Mouse (Mus musculus) heart, embryonic 16.5 days (tissue): ENCODE results near the gene Erc2. TPM values are rescaled to one million over a fixed set of nuclear protein-coding genes. Genes with fewer than 3 reads are reported as not detected.

Source experiments
- ATAC-seq: fragments of 200-750 bp; cut with Nextera tagmentation; replicated peaks from 2 replicates; pipeline ENCODE4 v1.8.0; 2017; ENCODE audit warnings: moderate number of reproducible peaks; ENCODE audit not compliant: insufficient read depth, low FRiP score; ENCODE audit errors: extremely low read depth
- H3K27ac ChIP-seq: fragments of 300-500 bp; sonication (generic); 2 replicates; pipeline ENCODE4 v1.5.1; 2014; ENCODE audit warnings: mild to moderate bottlenecking, low read length, control low read depth, moderate library complexity
- H3K27me3 ChIP-seq: fragments of 300-500 bp; sonication (generic); 2 replicates; pipeline ENCODE4 v1.6.1; 2014; ENCODE audit warnings: low read length, mixed read lengths; ENCODE audit not compliant: control insufficient read depth, insufficient read depth
- H3K36me3 ChIP-seq: fragments of 300-500 bp; sonication (generic); 2 replicates; pipeline ENCODE4 v1.6.1; 2014; ENCODE audit not compliant: control insufficient read depth, insufficient read depth
- H3K4me1 ChIP-seq: fragments of 300-500 bp; sonication (generic); 2 replicates; pipeline ENCODE4 v1.6.1; 2014; ENCODE audit warnings: low read length, mixed read lengths; ENCODE audit not compliant: control insufficient read depth, insufficient read depth
- H3K4me2 ChIP-seq: fragments of 300-500 bp; sonication (generic); 2 replicates; pipeline ENCODE4 v1.6.1; 2014; ENCODE audit warnings: low read depth, mild to moderate bottlenecking, control low read depth, low read length
- H3K4me3 ChIP-seq: fragments of 300-500 bp; sonication (generic); 2 replicates; pipeline ENCODE4 v1.5.1; 2014; ENCODE audit warnings: mild to moderate bottlenecking, control low read depth, low read length
- H3K9ac ChIP-seq: fragments of 300-500 bp; sonication (generic); 2 replicates; pipeline ENCODE4 v1.6.1; 2014; ENCODE audit warnings: low read length, control low read depth
- H3K9me3 ChIP-seq: fragments of 300-500 bp; sonication (generic); replicated peaks from 2 replicates; pipeline ENCODE4 v1.6.1; 2016; ENCODE audit warnings: low read length; ENCODE audit not compliant: control insufficient read depth
- WGBS: fragments of 180-500 bp; shearing (Covaris S2); extraction: QIAGEN DNeasy Blood & Tissue Kit; methylation state at CpG from one replicate; pipeline ENCODE4 v1.1.7; 2014; 5-methylcytosine and 5-hydroxymethylcytosine counted together
- polyA plus RNA-seq: library from polyadenylated mRNA; unstranded; fragments of >200 nt; fragmentation: Nextera tagmentation; extraction: Ambion mirVana; gene quantifications from 2 replicates; pipeline ENCODE4 v1.2.1, GENCODE M21; 2015

Gene Erc2
- polyA plus RNA-seq, 1 experiment from 2014 or later = 1.5 TPM

DNA sequence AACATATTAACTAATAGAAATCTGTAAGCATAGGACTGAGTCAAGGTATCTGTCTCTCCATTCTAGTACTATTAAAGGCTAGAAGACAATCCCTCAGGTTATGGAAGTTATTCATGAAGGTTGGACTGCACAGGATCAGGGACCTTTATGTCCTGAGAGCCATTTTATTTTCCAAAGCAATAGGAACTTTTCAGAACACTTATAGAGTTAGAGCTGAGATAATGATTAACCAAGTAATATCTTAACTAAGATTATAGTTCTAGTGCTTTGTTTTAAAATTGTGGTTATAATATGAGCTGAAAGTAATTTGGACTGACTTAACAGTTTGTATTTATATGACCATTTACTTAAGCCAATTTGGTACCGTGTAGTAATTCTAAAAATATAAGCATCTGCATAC is 217.9 kb downstream of the Erc2 start:
- H3K4me2 ChIP-seq = no peak overlapping the region
- no peak overlapping the region for H3K9ac ChIP-seq
- H3K27me3 ChIP-seq = no peaks in the 10 kb centered on the region
- no peak overlapping the region for H3K4me3 ChIP-seq
- ATAC-seq = no peak
- H3K36me3 ChIP-seq = no peaks in the 10 kb centered on the region
- H3K27ac ChIP-seq = no peak overlapping the region
- 81% methylated on average over 1 of the region's 1 CpGs for WGBS
- H3K4me1 ChIP-seq = no peaks in the 10 kb centered on the region
- no peaks in the 10 kb centered on the region for H3K9me3 ChIP-seq

- Histone ChIP-seq H3K36me3 (no peaks in the 10 kb centered on the region), H3K4me3 (no peak overlapping the region), H3K27ac (no peak overlapping the region), H3K9ac (no peak overlapping the region), H3K27me3 (no peaks in the 10 kb centered on the region), H3K4me2 (no peak overlapping the region), H3K4me1 (no peaks in the 10 kb centered on the region), H3K9me3 (no peaks in the 10 kb centered on the region)
- no peak for ATAC-seq
- WGBS = 56% methylated on average over 2 of the region's 2 CpGs
Measured at GRCm38 (mm10) chr14:27846875-27847274, 224.6 kb downstream of the Erc2 start.

- no peaks in the 10 kb centered on the region for H3K27me3 ChIP-seq
- H3K9me3 ChIP-seq = no peaks in the 10 kb centered on the region
- ATAC-seq = no peak
- no peaks in the 10 kb centered on the region for H3K36me3 ChIP-seq
- H3K4me2 ChIP-seq = no peak overlapping the region
- no peak overlapping the region for H3K4me3 ChIP-seq
- no peaks in the 10 kb centered on the region for H3K4me1 ChIP-seq
- H3K9ac ChIP-seq = no peak overlapping the region
- 68% methylated on average over 3 of the region's 3 CpGs for WGBS
- no peak overlapping the region for H3K27ac ChIP-seq
Measured at GRCm38 (mm10) chr14:27847291-27847690, 225.1 kb downstream of the Erc2 start.

GRCm38 (mm10) chr14:27851231-27851630 is 229.0 kb downstream of the Erc2 start:
- 89% methylated on average over 2 of the region's 2 CpGs for WGBS
- Histone ChIP-seq H3K27ac (no peak overlapping the region), H3K36me3 (no peaks in the 10 kb centered on the region), H3K9me3 (no peaks in the 10 kb centered on the region), H3K4me3 (no peak overlapping the region), H3K4me2 (no peak overlapping the region), H3K27me3 (no peaks in the 10 kb centered on the region), H3K4me1 (no peaks in the 10 kb centered on the region), H3K9ac (no peak overlapping the region)
- ATAC-seq = no peak

DNA sequence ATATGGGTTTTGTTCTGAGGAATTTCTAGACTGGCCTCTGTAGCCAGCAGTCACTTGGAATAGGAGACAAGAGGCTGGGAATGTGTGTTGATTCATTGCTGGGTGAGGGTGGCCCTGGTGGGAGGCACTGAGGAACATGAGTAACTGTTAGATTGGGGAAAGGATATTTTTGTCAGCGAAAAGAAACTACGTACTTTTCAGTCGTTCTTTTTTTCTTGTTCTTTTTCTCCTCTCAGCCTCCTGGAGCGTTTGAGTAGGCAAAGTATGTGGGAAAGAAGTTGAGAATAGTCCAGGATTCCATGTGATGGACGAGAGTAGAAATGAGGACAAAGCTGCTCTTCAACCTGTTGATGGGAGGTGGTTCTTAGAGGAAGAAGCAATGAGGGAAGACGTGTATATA is 230.4 kb downstream of the Erc2 start:
- Histone ChIP-seq H3K9me3 (no peaks in the 10 kb centered on the region), H3K9ac (no peak overlapping the region), H3K4me3 (no peak overlapping the region), H3K27me3 (no peaks in the 10 kb centered on the region), H3K4me2 (no peak overlapping the region), H3K27ac (no peak overlapping the region), H3K36me3 (no peaks in the 10 kb centered on the region), H3K4me1 (no peaks in the 10 kb centered on the region)
- WGBS = 75% methylated on average over 6 of the region's 6 CpGs
- ATAC-seq = no peak

DNA sequence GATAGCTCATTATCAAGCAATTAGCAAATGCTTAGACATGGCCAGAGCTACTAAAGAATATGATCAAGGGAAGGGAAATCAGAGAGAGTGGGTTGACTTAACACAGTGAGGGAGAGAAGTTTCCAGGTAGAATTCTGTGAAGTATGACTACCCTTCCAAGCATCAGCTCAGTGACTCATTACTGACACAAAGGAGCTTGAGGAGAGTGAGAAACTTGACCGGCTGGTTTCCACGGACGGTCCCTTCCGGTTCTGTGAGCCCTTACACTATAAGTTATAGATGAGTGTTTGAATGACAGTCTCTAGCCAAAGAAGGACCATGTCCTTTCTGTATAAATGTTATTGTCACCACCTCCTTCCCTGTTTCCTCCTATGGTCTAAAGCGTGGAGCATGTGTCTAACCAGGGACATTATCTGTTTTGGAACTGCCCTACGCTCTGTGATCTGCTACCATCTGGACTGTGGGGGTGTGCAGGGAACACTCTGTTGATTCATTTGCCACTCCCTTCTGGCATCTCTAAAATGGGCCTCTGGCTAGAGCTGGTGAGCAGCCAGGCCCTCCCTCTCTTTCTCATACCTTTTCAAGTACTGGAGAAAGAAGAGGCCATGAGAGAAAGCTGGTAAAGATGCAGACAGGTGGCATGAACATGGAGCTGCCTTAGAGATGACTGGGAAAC is 238.3 kb downstream of the Erc2 start:
- no peaks in the 10 kb centered on the region for H3K4me1 ChIP-seq
- H3K27me3 ChIP-seq = no peaks in the 10 kb centered on the region
- H3K9me3 ChIP-seq = no peaks in the 10 kb centered on the region; the same call in 1 of the 2 replicates
- no peak overlapping the region for H3K4me2 ChIP-seq
- H3K4me3 ChIP-seq = no peak overlapping the region
- no peak overlapping the region for H3K9ac ChIP-seq
- H3K27ac ChIP-seq = no peak overlapping the region
- ATAC-seq = no peak
- WGBS = 86% methylated on average over 6 of the region's 6 CpGs
- no peaks in the 10 kb centered on the region for H3K36me3 ChIP-seq

DNA sequence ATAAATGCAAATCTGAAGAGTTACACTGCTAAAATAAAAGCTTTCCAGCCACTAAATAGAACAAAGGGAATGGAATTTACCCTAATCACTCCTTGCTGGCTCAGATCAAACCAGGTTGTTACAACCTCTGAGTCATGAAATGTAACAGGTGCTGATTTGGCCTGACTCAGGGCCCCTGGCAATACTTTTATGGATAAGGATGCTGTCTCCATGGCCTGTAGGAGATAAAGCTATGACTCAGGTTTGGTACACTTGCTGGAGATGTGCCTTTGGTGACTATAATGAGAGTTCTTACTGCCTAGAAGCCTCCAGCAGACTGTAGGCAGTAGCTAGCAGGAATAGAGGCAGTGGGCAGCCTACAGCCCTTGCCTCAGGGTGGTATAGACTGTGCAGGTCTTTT is 240.1 kb downstream of the Erc2 start:
- H3K4me1 ChIP-seq = no peaks in the 10 kb centered on the region
- H3K9ac ChIP-seq = no peak overlapping the region
- no peaks in the 10 kb centered on the region; the same call in 1 of the 2 replicates for H3K9me3 ChIP-seq
- no peaks in the 10 kb centered on the region for H3K36me3 ChIP-seq
- no peak overlapping the region for H3K4me3 ChIP-seq
- H3K4me2 ChIP-seq = no peak overlapping the region
- no peak overlapping the region for H3K27ac ChIP-seq
- no peaks in the 10 kb centered on the region for H3K27me3 ChIP-seq
- ATAC-seq = no peak

DNA sequence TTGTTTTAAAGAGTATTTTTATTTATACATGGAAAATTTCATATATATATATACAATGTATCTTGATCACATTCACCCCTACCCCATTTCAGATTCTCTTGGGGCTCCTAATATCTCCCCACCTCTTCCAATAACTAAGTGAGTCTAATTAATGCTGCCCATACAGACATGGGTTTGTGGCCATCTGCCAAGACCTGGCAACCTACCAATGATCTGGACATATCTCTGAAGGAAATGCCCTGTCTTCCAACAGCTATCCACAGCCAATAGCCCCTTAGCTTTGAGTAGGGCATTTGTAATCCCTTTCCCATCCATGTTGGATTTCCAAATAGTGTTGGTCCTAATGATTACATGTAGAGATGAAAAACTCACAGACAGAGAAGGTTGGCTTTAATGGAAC is 245.2 kb downstream of the Erc2 start:
- no peaks in the 10 kb centered on the region for H3K9me3 ChIP-seq
- no peak for ATAC-seq
- no peaks in the 10 kb centered on the region for H3K36me3 ChIP-seq
- no peak overlapping the region for H3K27ac ChIP-seq
- H3K4me3 ChIP-seq = no peak overlapping the region
- no peak overlapping the region for H3K9ac ChIP-seq
- no peaks in the 10 kb centered on the region for H3K27me3 ChIP-seq
- H3K4me1 ChIP-seq = no peaks in the 10 kb centered on the region
- H3K4me2 ChIP-seq = no peak overlapping the region

DNA sequence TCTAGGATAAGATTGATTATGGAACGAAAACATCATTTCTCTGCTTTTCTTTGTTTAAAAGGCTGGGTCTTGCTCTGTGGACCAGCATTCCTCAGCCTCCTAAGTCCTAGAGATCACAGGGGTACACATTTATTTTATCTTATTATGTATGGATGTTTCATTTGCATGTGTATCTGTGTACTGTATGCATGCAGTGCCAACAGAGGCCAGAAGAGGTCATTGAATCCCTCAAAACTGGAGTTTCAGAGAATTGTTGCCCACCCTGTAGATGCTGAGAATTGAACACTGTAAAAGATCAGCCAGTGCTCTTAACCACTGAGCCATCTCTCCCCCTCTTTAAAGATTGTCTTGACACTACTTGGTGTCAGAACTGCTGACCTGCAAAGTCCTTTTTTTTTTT is 251.4 kb downstream of the Erc2 start:
- H3K4me1 ChIP-seq = no peaks in the 10 kb centered on the region
- no peak overlapping the region for H3K4me3 ChIP-seq
- 62% methylated on average over 1 of the region's 1 CpGs for WGBS
- H3K36me3 ChIP-seq = no peaks in the 10 kb centered on the region
- H3K27me3 ChIP-seq = no peaks in the 10 kb centered on the region
- H3K9me3 ChIP-seq = no peaks in the 10 kb centered on the region
- H3K4me2 ChIP-seq = no peak overlapping the region
- ATAC-seq = no peak
- no peak overlapping the region for H3K9ac ChIP-seq
- no peak overlapping the region for H3K27ac ChIP-seq
